Mouse (Mus musculus) natural killer cell, adult 2 months (primary cell): ENCODE results near the gene Id1.

Source experiments
- DNase-seq, 2 experiments: peaks; one replicate each; pipeline ENCODE4 v3.0.0; 2022; ENCODE audit warnings: low spot score in 2 of 2

Id1 gene

GRCm38 (mm10) chr2:152723651-152724331, 12.3 kb upstream of the Id1 start:
- DNase-seq = no peak

DNA sequence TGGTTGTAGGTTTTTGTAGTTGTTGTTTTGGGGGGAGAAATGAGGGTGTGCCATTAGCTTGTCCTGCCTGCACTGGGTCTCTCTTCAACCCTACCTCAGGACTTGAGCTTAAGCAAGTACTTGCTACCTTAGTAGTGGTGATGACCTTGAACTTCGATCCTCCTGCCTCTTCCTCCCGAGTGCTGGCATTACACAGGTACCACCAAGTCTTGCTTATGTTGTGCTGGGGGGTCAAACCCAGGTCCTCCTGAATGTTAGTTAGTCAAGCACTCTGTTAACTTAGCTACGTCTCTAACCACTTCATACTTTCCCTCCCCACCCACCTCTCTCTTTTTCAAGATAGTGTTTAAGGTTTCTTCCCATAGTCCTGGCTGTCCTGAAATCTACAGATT, 11.7 kb upstream of the Id1 start:
- no peak for DNase-seq

DNA sequence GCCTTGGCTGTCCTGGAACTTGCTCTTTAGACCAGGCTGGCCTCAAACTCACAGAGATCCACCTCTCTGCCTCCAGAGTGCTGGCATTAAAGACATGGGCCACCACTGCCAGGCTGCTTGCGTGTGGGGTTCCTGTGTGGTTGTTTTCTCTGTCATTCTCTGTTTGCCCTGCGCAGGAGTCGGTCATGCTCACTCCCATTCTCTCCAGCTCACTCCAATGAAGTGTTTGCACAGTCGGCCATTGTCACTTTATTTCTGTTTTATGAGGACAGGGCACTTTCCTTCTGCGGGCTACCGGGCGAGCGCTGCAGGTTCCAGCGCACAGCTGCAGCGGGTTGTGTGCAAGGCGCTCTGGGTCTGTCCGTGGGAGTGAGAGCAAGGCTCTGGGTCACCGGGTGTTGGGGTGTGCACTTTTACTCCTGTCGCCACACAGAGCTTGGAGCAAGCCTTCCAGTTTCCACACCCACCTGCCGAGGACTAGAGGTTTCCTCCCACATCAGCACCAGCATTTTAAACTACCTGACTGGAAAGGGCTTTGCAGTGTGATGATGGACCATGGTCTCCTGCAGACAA, 10.8 kb upstream of the Id1 start:
- no peak for DNase-seq

DNA sequence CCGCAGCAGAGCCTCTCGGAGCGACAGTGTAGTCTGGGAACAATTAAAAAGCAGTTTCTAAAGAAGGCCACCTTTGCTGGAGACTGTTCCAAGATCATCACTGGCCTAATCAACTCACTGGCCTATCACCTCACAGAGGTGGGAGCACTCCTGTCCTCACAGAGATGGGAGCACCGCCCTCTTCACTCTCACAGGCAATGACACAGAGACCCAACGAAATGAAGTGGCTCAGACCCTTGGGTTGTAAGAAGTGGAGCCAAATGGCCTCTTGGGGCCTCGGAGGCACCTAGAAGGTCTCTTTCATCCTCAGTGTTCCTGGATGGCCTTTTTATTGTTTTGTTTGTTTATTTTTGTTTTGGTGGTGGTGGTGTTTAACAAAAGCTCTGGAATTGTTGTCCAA, 9.8 kb upstream of the Id1 start:
- DNase-seq = no peak

GRCm38 (mm10) chr2:152726751-152727335, 9.2 kb upstream of the Id1 start:
- DNase-seq = no peak

GRCm38 (mm10) chr2:152727795-152728510, 8.1 kb upstream of the Id1 start:
- DNase-seq = no peak

- no peak for DNase-seq
These were observed 7.5 kb upstream of the Id1 start for GRCm38 (mm10) chr2:152728594-152728993.

GRCm38 (mm10) chr2:152729013-152729635, 6.9 kb upstream of the Id1 start:
- no peak for DNase-seq

GRCm38 (mm10) chr2:152729636-152730020, 6.4 kb upstream of the Id1 start:
- DNase-seq = no peak

GRCm38 (mm10) chr2:152733201-152733600, 2.9 kb upstream of the Id1 start:
- no peak for DNase-seq

GRCm38 (mm10) chr2:152734501-152734900, 1.6 kb upstream of the Id1 start:
- DNase-seq = no peak

- DNase-seq = peak; percentile 66 to 70
These were observed 1.1 kb upstream of the Id1 start for GRCm38 (mm10) chr2:152734984-152735383.

- no peak for DNase-seq
These were observed 697 bp downstream of the Id1 start for GRCm38 (mm10) chr2:152736748-152737147.

- no peak for DNase-seq
These were observed 1.5 kb downstream of the Id1 start for GRCm38 (mm10) chr2:152737306-152738221.

- DNase-seq = no peak
These were observed 2.3 kb downstream of the Id1 start for GRCm38 (mm10) chr2:152738341-152738740.

DNA sequence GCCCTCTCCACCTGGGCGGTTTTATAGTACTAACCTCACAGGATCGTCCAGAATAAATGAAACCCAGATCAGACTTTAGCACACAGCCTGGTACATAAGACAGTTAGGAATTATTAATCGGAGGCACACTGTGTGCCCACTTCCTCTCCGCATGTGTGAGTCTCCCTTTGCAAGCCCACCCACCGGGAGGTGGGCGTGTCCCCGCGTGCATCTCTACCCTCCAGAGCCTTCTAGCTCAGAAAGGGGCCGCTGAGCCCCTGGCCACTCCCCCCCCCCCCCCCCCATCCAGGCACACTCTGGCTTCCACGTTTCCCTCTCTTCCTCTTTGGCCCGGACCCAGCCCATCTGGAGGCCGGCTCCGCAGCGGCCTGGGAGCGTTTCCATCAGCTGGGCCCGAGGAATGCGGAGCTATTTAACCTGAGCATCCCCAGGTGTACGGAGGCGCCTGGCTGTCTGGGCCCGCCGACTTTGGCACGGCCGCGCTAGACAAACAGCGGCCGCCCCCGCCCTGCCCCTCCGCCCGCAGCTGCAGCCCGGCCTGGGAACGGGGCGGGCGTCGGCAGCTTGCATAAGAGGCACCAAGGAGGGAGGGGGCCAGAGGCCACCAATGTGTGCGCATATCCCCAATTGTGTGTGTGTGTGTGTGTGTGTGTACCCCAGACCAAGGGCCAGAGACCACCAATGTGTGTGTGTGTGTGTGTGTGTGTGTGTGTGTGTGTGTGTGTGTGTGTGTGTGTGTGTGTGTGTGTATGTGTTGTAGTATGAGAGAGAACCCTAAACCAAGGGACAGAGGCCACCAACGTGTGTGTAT, 3.2 kb downstream of the Id1 start:
- DNase-seq = no peak

DNA sequence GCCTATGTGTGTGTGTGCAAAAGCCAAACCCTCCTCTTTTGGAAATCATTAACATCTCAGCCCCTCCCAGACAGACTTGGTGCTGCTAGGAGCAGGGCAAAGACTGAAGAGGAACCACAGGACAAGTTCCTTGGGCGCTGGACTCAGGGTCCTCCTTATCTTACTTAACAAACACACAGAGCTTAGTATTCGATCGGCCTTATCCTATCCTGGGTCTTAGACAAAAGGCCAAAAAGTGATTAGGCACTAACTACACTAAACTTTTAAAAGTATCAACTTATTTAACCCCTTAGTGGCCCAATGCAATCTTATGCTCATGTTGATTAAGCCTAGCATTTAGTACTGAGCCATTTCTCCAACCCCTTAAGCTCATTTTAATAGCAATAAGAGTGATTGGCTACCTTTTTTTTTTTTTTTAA, 3.8 kb downstream of the Id1 start:
- DNase-seq = no peak

GRCm38 (mm10) chr2:152740490-152740889, 4.4 kb downstream of the Id1 start:
- no peak for DNase-seq

GRCm38 (mm10) chr2:152741153-152742041, 5.3 kb downstream of the Id1 start:
- DNase-seq = peak in 1 of 2 experiments; percentile 28
